In the genomic region with DNA sequence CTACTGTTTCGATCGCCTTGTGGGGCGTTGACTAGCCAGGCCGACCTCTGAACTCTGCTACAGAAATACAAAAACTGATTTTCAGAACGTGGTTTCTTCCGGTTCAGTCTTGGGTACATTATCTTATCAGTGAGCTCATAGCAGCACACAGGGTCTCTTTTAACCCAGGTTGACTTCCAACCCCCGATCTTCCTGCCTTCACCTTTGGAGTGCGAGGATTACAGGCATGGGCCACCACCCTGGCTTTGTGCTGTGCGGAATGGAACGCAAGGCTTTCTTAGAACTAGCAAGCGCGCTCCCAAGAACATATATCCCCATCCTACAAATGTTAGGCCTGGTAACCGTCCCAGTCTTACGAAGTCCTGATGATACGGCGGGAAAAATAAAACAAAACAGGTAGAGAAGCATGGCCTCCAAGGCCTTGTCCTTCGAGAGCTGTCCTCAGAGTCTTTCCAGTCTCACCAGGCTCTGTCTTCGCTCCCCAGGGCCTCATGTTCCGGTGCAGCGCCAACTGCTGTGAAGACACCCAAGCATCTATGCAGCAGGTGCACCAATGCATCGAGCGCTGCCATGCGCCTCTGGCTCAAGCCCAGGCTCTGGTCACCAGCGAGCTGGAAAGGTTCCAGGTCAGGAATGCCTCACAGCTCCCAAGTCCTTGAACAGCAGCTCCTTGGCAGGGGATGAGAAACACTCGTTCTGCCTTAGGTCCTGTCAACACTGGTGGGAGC, we compare ENCODE assay signal across 8 mouse cellular contexts. TPM values are rescaled to one million over a fixed set of nuclear protein-coding genes. Genes with fewer than 3 reads are reported as not detected.
DNase-seq lines count a peak whose midpoint lies in the region; ATAC-seq and TF ChIP-seq lines count a peak whose summit lies in the region.

No protein-coding gene starts in this region.

- H3K27me3 ChIP-seq in cerebellum, adult 2 months (ENCODE audit: control insufficient read depth, insufficient read depth, low read length): no peaks in the 10 kb centered on the region
- H3K27me3 ChIP-seq in heart, adult 2 months (ENCODE audit: control insufficient read depth, insufficient read depth, low read length): no peaks in the 10 kb centered on the region
- no peaks in the 10 kb centered on the region for H3K27me3 ChIP-seq in kidney, adult 2 months (replicated peaks; ENCODE audit: control insufficient read depth, insufficient read depth, low read length)
- no peaks in the 10 kb centered on the region for H3K27me3 ChIP-seq in limb, embryonic 15.5 days
- no peaks in the 10 kb centered on the region for H3K27me3 ChIP-seq in midbrain, embryonic 16.5 days (ENCODE audit: control insufficient read depth, insufficient read depth, low read depth, low read length)

- TF ChIP-seq CTCF in cerebellum, adult 2 months (IDR thresholded peaks at IDR 0.05; ENCODE audit: borderline replicate concordance, insufficient read depth, low read depth, low read length): no peak
- TF ChIP-seq CTCF in heart, adult 2 months (IDR thresholded peaks at IDR 0.05): no peak
- no peak for TF ChIP-seq CTCF in kidney, adult 2 months (conservative IDR thresholded peaks at IDR 0.05; ENCODE audit: insufficient read depth, insufficient read length, low read depth, low read length)

- WGBS in cerebellum, adult 2 months: 13% methylated on average over 25 of the region's 25 CpGs
- WGBS in heart, adult 2 months: 39% methylated on average over 25 of the region's 25 CpGs
- 33% methylated on average over 25 of the region's 25 CpGs for WGBS in kidney, adult 2 months
- WGBS in limb, embryonic 15.5 days: 40% methylated on average over 25 of the region's 25 CpGs
- WGBS in midbrain, embryonic 16.5 days: 41% methylated on average over 25 of the region's 25 CpGs

- H3K4me2 ChIP-seq in limb, embryonic 15.5 days: peak overlapping the region; percentile 94
- H3K4me2 ChIP-seq in midbrain, embryonic 16.5 days (ENCODE audit: low read length): peak overlapping the region; percentile 95

- no peaks in the 10 kb centered on the region for H3K9me3 ChIP-seq in limb, embryonic 15.5 days
- H3K9me3 ChIP-seq in midbrain, embryonic 16.5 days (replicated peaks; ENCODE audit: control insufficient read depth, low read length, poor library complexity, severe bottlenecking): no peaks in the 10 kb centered on the region

- H3K36me3 ChIP-seq in heart, adult 2 months (ENCODE audit: control insufficient read depth, insufficient read depth, low read length): no peaks in the 10 kb centered on the region
- no peaks in the 10 kb centered on the region for H3K36me3 ChIP-seq in kidney, adult 2 months (ENCODE audit: control insufficient read depth, insufficient read depth, low read length)
- H3K36me3 ChIP-seq in limb, embryonic 15.5 days: peaks cover 15% of the 10 kb centered on the region
- no peaks in the 10 kb centered on the region for H3K36me3 ChIP-seq in midbrain, embryonic 16.5 days (ENCODE audit: control insufficient read depth, insufficient read depth, low read length)

- no peak for TF ChIP-seq EP300 in heart, adult 2 months (IDR thresholded peaks at IDR 0.05; ENCODE audit: insufficient read depth, low read depth, low read length)

- DNase-seq in ovary, postnatal 36 days (ENCODE audit: low spot score): peak; percentile 59
- no peak for DNase-seq in ovary, postnatal 10 days (ENCODE audit: low spot score)
- peak; percentile 68 to 72 for DNase-seq in cerebellum, adult 2 months
- DNase-seq in heart, adult 2 months: peak; percentile 52 to 61
- peak; percentile 81 for DNase-seq in kidney, adult 2 months
- DNase-seq in urinary bladder, postnatal 14 days (ENCODE audit: low spot score): peak; percentile 43

- H3K27ac ChIP-seq in cerebellum, adult 2 months (ENCODE audit: insufficient read depth, low read length): peak overlapping the region; percentile 79
- H3K27ac ChIP-seq in heart, adult 2 months: peak overlapping the region; percentile 76
- H3K27ac ChIP-seq in kidney, adult 2 months (ENCODE audit: insufficient read depth, low read depth, low read length): peak overlapping the region; percentile 73
- peak overlapping the region; percentile 80 for H3K27ac ChIP-seq in limb, embryonic 15.5 days
- peak overlapping the region; percentile 89 for H3K27ac ChIP-seq in midbrain, embryonic 16.5 days (ENCODE audit: low read length)

- peaks cover 4% of the 10 kb centered on the region for H3K4me1 ChIP-seq in cerebellum, adult 2 months (ENCODE audit: control insufficient read depth, insufficient read depth, low read length)
- peaks cover 5% of the 10 kb centered on the region for H3K4me1 ChIP-seq in heart, adult 2 months (ENCODE audit: control insufficient read depth, insufficient read depth, low read length)
- peaks cover 14% of the 10 kb centered on the region for H3K4me1 ChIP-seq in kidney, adult 2 months (ENCODE audit: control insufficient read depth, insufficient read depth, low read length)
- H3K4me1 ChIP-seq in limb, embryonic 15.5 days: peaks cover 23% of the 10 kb centered on the region
- H3K4me1 ChIP-seq in midbrain, embryonic 16.5 days (ENCODE audit: control insufficient read depth, insufficient read depth, low read length): peaks cover 18% of the 10 kb centered on the region

- H3K9ac ChIP-seq in heart, adult 2 months (ENCODE audit: low read depth, low read length): peak overlapping the region; percentile 65
- peak overlapping the region; percentile 76 for H3K9ac ChIP-seq in limb, embryonic 15.5 days
- H3K9ac ChIP-seq in midbrain, embryonic 16.5 days (ENCODE audit: low read depth, low read length): peak overlapping the region; percentile 84

- peak overlapping the region; percentile 91 for H3K4me3 ChIP-seq in cerebellum, adult 2 months (replicated peaks; ENCODE audit: insufficient read depth, low read depth, low read length)
- H3K4me3 ChIP-seq in heart, adult 2 months: peak overlapping the region; percentile 82
- H3K4me3 ChIP-seq in kidney, adult 2 months (ENCODE audit: insufficient read depth, low read depth, low read length): peak overlapping the region; percentile 63
- H3K4me3 ChIP-seq in limb, embryonic 15.5 days: peak overlapping the region; percentile 76
- peak overlapping the region; percentile 69 for H3K4me3 ChIP-seq in midbrain, embryonic 16.5 days (ENCODE audit: low read depth, low read length)

- no peak for TF ChIP-seq POLR2A in cerebellum, adult 2 months (IDR thresholded peaks at IDR 0.05; ENCODE audit: borderline replicate concordance, insufficient read depth, low read length)
- no peak for TF ChIP-seq POLR2A in heart, adult 2 months (IDR thresholded peaks at IDR 0.05; ENCODE audit: insufficient read depth, low read depth, low read length)
- no peak for TF ChIP-seq POLR2A in kidney, adult 2 months (IDR thresholded peaks at IDR 0.05; ENCODE audit: low read depth, low read length)

- intact Hi-C loops in heart, adult 2 months (cut with DNase I): no loop called here

- H3K79me2 ChIP-seq in heart, adult 2 months (replicated peaks; ENCODE audit: control insufficient read depth, insufficient read depth, low read length): no peaks in the 10 kb centered on the region

- no peak for ATAC-seq in limb, embryonic 15.5 days (ENCODE audit: insufficient number of reproducible peaks, low FRiP score, low TSS enrichment, low read depth)
- ATAC-seq in midbrain, embryonic 16.5 days: peak; percentile 9

RNA-seq across cellular contexts. Expression of gene Fam136a, which starts 0.8 kb away (rescaled TPM):
- 22.4 and 22.6 TPM in 2 replicates for polyA plus RNA-seq in cerebellum, adult 2 months (2012; rRNA removed)
- total RNA-seq in heart, adult 2 months (2021): 10 to 100 TPM; 29.3 TPM
- 15.8 and 22.7 TPM in 2 replicates for polyA plus RNA-seq in heart, adult 2 months (2012; rRNA removed)
- 19.7 and 20.2 TPM in 2 replicates for polyA plus RNA-seq in kidney, adult 2 months (2012; rRNA removed)
- polyA plus RNA-seq in limb, embryonic 15.5 days (2015; fragmentation: Nextera tagmentation; extraction: Ambion mirVana): 110 and 122 TPM in 2 replicates
- 120 and 124 TPM in 2 replicates for polyA plus RNA-seq in midbrain, embryonic 16.5 days (2015; fragmentation: Nextera tagmentation; extraction: Ambion mirVana)

RNA-seq across cellular contexts. Expression of gene Snrpg, which starts 4.8 kb away (rescaled TPM):
- polyA plus RNA-seq in cerebellum, adult 2 months (2012; rRNA removed): 62.2 and 74.2 TPM in 2 replicates
- total RNA-seq in heart, adult 2 months (2021): 10 to 100 TPM; 41.9 to 42.0 TPM
- polyA plus RNA-seq in heart, adult 2 months (2012; rRNA removed): 22.7 and 32.3 TPM in 2 replicates
- polyA plus RNA-seq in kidney, adult 2 months (2012; rRNA removed): 35.3 and 82.5 TPM in 2 replicates
- 385 and 490 TPM in 2 replicates for polyA plus RNA-seq in limb, embryonic 15.5 days (2015; fragmentation: Nextera tagmentation; extraction: Ambion mirVana)
- polyA plus RNA-seq in midbrain, embryonic 16.5 days (2015; fragmentation: Nextera tagmentation; extraction: Ambion mirVana): 280 and 327 TPM in 2 replicates

RNA-seq across cellular contexts. Expression of gene Pcyox1, which starts 30.7 kb away (rescaled TPM):
- polyA plus RNA-seq in cerebellum, adult 2 months (2012; rRNA removed): 59.5 and 61.1 TPM in 2 replicates
- total RNA-seq in heart, adult 2 months (2021): 10 to 100 TPM; 69.6 to 82.5 TPM
- 30.3 and 55.6 TPM in 2 replicates for polyA plus RNA-seq in heart, adult 2 months (2012; rRNA removed)
- 56.4 and 56.8 TPM in 2 replicates for polyA plus RNA-seq in kidney, adult 2 months (2012; rRNA removed)
- polyA plus RNA-seq in limb, embryonic 15.5 days (2015; fragmentation: Nextera tagmentation; extraction: Ambion mirVana): 118 and 121 TPM in 2 replicates
- polyA plus RNA-seq in midbrain, embryonic 16.5 days (2015; fragmentation: Nextera tagmentation; extraction: Ambion mirVana): 93.6 and 100 TPM in 2 replicates

RNA-seq across cellular contexts. Expression of gene Tia1, which starts 37.7 kb away (rescaled TPM):
- 119 and 133 TPM in 2 replicates for polyA plus RNA-seq in cerebellum, adult 2 months (2012; rRNA removed)
- 10 to 100 TPM; 22.4 to 23.7 TPM for total RNA-seq in heart, adult 2 months (2021)
- 13.1 and 27.9 TPM in 2 replicates for polyA plus RNA-seq in heart, adult 2 months (2012; rRNA removed)
- 11.5 TPM in 2 replicates for polyA plus RNA-seq in kidney, adult 2 months (2012; rRNA removed)
- polyA plus RNA-seq in limb, embryonic 15.5 days (2015; fragmentation: Nextera tagmentation; extraction: Ambion mirVana): 162 and 165 TPM in 2 replicates
- 313 and 356 TPM in 2 replicates for polyA plus RNA-seq in midbrain, embryonic 16.5 days (2015; fragmentation: Nextera tagmentation; extraction: Ambion mirVana)
